Mouse (Mus musculus): ENCODE results near the gene Adamts4.
A peak's percentile ranks its signal among the peaks of the same experiment; 100 is the strongest.

The Adamts4 gene

DNA sequence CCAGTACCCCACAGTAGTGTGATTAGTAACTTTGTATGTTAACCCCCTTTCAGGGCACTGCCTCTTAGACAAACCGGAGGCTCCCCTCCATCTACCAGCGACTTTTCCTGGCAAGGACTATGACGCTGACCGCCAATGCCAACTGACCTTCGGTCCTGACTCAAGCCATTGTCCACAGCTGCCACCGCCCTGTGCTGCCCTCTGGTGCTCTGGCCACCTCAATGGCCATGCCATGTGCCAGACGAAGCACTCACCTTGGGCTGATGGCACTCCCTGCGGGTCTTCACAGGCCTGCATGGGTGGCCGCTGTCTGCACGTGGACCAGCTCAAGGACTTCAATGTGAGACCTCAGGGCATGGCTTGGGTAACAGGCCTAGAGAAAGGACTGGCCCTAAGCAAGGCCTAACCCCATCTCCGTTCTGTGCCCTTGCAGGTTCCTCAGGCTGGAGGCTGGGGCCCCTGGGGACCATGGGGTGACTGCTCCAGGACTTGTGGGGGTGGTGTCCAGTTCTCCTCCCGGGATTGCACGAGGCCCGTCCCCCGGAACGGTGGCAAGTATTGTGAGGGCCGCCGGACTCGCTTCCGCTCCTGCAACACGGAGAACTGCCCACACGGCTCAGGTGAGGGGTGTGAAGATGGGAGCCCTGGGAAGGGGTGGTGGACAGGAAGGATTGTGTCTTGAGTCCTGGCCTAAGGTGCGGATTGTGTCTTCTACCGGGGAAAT lies 6.0 kb downstream of the Adamts4 start:
- DNase-seq (ENCODE audit: low spot score in 2 of 2) = no peak

DNA sequence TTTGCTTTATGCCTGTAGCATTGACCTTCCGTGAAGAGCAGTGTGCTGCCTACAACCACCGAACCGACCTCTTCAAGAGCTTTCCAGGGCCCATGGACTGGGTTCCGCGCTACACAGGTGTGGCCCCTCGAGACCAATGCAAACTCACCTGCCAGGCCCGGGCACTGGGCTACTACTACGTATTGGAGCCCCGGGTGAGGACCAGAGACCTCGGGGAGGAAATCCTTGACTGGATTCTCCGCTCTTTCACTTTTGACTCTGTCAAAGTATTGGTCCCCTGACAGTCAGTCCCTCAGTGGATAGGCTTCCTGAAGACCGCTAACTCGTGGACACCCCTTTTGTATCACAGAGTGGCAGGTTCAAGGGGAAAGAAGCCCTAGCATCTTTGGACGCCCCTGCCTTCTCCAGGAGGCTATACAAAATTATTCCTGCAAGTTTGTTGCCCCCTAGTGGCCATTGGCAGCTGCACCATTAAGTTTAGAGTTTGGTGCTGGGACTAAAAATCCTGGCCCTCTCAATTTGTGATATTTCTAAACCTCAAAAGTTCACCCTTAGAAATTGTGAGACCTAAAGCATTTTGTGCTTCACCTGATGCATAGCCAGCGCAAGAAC lies 6.8 kb downstream of the Adamts4 start:
- DNase-seq (ENCODE audit: low spot score in 2 of 2) = peak in 1 of 2 experiments; percentile 45

GRCm38 (mm10) chr1:171257781-171258180 lies 7.6 kb downstream of the Adamts4 start:
- no peak for DNase-seq (ENCODE audit: low spot score in 2 of 2)

DNA sequence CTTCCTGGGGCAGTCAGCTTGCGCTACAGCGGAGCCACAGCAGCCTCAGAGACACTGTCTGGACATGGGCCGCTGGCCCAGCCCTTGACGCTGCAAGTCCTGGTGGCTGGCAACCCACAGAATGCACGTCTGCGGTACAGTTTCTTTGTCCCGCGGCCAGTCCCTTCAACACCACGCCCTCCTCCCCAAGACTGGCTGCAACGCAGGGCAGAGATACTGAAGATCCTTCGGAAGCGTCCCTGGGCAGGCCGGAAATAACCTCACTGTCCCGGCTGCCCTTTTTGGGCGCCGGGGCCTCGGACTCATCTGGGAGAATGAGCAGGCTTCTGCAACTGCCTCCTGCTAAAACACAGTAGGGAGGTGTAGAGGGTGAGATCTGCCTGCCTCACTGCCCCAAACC lies 8.7 kb downstream of the Adamts4 start:
- DNase-seq (ENCODE audit: low spot score in 2 of 2) = no peak

DNA sequence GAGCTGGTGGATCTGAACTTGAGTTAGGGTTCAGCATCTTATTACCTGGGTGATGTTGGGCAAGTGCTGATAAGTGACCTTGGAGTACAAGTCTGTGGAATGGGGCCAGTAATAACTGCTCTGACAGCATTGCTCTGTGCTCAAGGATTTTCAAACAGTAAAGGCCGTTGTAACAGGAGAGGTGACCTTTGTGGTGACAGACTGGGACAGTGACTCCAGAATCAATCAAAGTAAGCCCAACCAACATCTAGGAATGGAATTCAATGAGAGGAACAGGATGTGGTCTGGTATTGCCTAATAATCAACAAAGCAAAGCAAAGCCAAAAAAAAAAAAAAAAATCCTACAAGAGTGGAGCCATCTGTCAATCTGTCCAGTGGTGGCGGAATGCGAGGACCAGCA lies 10.1 kb downstream of the Adamts4 start:
- DNase-seq (ENCODE audit: low spot score in 2 of 2) = no peak

DNA sequence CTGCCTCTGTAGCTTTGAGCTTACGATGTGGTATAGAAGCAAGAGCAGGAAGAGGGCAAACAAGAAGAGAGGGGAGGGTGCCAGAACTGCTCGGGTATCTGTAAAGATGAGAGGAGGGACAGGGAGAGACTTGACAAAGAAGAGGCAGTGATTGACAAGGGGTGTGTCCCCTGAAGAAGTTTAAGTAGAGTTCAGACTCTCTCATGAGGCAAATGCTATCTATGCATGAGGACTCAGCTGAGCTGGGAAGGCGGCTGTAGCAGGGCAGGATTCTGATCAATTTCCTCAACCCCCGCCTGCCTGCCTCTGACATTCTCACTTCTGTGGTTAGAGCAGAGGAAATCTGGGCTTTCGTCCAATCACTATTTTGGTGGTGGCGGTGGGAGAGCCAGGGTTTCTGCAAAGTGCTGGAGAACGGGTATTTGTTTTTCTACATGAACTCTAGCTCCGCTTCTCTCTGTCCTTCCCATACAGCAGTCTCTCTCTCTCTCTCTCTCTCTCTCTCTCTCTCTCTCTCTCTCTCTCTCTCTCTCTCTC lies 12.4 kb downstream of the Adamts4 start:
- peak in 1 of 2 experiments; percentile 71 for DNase-seq (ENCODE audit: low spot score in 2 of 2)

DNA sequence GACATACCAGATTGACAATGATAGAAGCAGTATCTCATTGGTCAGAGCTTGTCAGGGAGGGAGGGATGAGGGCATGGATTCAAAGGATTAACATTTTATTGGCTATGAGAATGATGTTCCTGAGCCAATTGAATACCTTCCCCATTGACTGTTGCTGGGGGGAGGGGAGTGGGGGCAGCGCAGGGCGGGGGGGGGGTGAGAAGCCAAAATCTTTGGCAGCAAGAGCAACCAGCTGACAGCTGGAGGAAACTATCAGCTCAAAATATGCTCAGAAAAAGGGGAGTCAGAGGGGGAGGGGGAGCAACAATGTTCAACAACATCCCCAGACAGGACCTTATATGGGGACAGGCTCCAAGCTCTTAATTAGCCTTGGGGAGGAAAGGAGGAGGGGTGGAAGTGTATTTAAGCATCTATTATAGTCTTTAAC lies 13.0 kb downstream of the Adamts4 start:
- DNase-seq (ENCODE audit: low spot score in 2 of 2) = no peak

DNA sequence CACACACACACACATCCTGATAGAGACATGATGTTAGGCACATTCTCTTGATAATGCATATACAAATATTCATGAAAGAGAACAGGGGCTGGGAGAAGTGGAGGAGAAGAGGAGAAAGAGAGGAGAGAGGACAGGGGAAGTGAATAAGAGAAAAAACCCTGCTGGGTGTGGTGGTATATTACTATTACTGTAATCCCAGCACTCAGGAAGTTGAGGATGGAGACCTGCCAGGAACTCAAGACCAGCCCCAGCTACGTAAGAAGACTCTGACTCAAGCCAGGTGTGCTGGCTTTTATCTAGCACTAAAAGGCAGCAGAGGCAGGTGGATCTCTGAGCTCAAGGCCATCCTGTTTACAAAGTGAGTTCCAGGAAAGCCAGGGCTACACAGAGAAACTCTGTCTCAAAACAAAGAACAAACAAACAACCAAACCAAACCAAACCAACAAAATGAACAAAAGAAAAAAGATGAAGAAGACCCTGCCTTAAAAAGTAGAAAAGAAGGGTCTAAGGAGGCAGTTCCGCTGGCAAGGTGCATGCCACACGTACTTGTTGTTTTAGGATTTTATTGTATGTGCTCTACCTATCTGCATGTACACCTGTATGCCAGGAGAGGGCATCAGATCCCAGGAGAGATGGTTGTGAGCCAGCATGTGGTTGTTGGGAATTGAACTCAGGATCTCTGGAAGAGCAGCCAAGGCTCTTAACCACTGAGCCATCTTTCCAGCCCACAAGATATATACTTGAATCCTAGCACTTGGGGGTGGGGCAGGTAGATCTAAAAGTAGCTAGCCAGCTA lies 13.6 kb downstream of the Adamts4 start:
- DNase-seq (ENCODE audit: low spot score in 2 of 2) = no peak

- DNase-seq (ENCODE audit: low spot score in 2 of 2) = no peak
Measured at GRCm38 (mm10) chr1:171265971-171266744, 15.9 kb downstream of the Adamts4 start.

GRCm38 (mm10) chr1:171268341-171268740 lies 18.1 kb downstream of the Adamts4 start:
- no peak for DNase-seq (ENCODE audit: low spot score in 2 of 2)

GRCm38 (mm10) chr1:171269848-171270572 lies 19.8 kb downstream of the Adamts4 start, which contains the start of gene B4galt3:
TSS of gene B4galt3 (plus strand) at chr1:171270328.
- peak; percentile 93 to 97 for DNase-seq (ENCODE audit: low spot score in 2 of 2)

DNA sequence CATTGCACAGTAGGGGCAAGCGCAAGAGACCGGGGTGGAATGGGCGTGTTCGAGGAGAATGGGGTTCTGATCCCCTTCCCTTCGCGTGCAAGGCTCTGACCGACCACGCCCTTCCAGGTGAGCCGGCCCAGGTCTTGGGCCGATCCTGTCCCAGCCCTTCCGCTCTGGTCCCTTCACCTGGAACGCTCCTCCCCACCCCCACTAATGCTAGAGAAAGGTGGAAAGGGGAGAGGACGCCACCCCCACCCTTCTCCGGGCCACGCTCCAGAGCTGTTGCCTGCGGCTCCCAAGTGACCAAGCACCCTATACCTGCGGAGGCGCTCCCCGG lies 20.3 kb downstream of the Adamts4 start:
- no peak for DNase-seq (ENCODE audit: low spot score in 2 of 2)

DNA sequence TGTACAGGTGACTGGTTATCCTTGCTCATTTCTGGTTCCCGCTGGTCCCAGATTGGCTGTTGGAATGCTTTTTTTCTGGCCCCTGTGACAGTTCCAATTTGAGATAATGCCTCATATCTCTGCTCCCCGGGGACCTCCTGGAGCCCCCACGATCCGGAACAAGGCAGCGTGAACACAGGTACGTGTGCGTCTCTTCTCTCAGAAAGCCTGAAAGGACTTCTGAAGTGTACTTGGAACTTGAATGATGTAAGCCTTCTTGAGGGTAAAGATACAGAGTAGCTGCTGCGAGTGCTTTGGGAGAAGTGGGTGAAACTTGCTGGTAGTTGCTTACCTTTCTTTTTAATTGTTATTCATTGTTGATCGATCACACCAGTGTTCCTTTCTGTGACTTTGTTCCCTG lies 21.0 kb downstream of the Adamts4 start:
- DNase-seq (ENCODE audit: low spot score in 2 of 2) = no peak

DNA sequence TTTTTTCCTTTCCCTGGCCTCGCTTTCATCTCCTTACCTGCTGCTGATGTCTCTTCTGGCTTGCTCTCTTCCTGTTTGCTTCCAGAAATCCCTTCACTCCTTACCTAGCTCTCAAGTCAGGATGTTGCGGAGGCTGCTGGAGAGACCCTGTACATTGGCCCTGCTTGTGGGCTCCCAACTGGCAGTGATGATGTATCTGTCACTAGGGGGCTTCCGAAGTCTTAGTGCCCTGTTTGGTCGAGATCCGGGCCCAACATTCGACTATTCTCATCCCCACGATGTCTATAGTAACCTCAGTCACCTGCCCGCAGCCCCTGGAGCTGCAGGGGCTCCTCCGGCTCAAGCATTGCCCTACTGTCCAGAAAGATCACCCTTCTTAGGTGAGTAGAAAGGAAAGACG lies 21.4 kb downstream of the Adamts4 start:
- DNase-seq (ENCODE audit: low spot score in 2 of 2) = no peak

- DNase-seq (ENCODE audit: low spot score in 2 of 2) = no peak
Measured at GRCm38 (mm10) chr1:171272086-171272485, 21.9 kb downstream of the Adamts4 start.

- DNase-seq (ENCODE audit: low spot score in 2 of 2) = no peak
Measured at GRCm38 (mm10) chr1:171274171-171274570, 23.9 kb downstream of the Adamts4 start.

- no peak for DNase-seq (ENCODE audit: low spot score in 2 of 2)
Measured at GRCm38 (mm10) chr1:171275144-171275734, 25.0 kb downstream of the Adamts4 start.

DNA sequence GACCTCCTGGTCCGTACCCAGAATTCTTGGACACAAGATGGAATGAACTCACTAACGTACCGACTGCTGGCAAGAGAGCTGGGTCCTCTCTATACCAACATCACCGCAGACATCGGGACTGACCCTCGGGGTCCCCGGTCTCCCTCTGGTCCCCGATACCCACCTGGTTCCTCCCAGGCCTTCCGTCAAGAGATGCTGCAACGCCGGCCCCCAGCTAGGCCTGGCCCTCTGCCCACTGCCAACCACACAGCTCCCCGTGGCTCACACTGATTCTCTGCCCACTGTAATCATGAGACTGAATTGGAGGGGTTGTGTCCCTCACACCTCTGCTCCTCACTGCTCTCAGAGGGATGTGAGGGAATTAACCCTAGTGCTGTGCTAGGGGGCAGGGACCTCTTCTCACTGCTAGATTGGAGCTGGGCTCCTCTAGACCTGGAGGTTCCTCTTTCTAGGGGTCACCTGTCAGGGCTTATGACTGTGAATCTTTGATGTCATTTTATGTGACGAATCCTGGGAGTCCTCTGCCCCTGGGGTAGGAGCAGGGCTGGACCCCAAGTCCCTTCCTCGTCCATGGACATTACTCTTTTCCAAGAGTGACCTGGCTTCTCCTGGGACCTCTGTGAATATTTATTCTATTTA lies 26.0 kb downstream of the Adamts4 start:
- no peak for DNase-seq (ENCODE audit: low spot score in 2 of 2)

DNA sequence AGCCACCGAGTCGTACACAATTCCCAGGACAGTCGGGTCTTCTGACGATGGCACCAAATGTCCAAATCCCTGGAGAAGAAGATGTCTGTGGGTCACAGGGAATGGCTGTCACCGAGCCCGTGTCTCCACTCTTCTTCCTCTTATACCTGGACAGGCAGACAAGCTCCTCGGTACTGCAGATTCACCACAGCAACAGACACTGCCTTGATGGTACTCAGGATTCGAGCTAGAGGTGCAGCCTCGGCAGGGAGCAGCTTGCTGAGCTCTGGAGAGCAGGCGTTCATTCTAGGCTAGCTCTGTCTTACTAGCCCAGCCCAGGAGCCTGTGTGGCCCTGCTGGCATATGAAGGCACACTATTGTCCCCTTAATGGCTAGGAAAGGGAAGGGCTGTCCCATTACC lies 27.5 kb downstream of the Adamts4 start:
- DNase-seq (ENCODE audit: low spot score in 2 of 2) = no peak

DNA sequence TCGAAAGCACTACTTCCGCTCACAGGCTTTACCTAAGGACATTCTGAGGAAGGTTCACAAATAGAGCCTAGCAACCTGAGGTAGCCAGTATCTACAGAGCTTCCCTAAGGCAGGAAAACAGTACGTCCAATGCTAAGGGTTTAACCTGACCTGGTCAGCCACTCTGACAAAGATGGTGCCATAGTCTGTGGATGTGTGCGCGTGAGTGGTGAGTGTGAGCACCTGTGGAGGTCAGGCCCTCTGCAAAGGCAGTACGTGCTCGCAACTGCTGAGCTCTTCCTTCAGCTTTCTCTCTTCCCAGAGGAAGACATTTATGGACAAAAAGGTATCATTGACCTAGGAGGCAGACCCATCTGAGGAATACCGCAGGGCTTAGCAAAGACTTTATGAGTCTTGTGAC lies 28.2 kb downstream of the Adamts4 start:
- DNase-seq (ENCODE audit: low spot score in 2 of 2) = no peak
